Mouse (Mus musculus) hindbrain, embryonic 16.5 days (tissue): Measurements from ENCODE around the gene Flywch2. TPM values are rescaled to one million over a fixed set of nuclear protein-coding genes. Genes with fewer than 3 reads are reported as not detected.
"Not testable (repeated sequence)": the region's sequence is repeated elsewhere in the genome, so short reads cannot be mapped to it uniquely, and the experiment has no call there.

Source experiments
- ATAC-seq: fragments of 200-750 bp; cut with Nextera tagmentation; 2 replicates; pipeline ENCODE4 v1.8.0; 2017; ENCODE audit warnings: moderate TSS enrichment, moderate library complexity
- H3K27ac ChIP-seq: fragments of 300-500 bp; sonication (generic); 2 replicates; pipeline ENCODE4 v1.5.1; 2014; ENCODE audit warnings: low read depth, mild to moderate bottlenecking, control low read depth, low read length, moderate library complexity
- H3K27me3 ChIP-seq: fragments of 300-500 bp; sonication (generic); replicated peaks from 2 replicates; pipeline ENCODE4 v1.6.1; 2014; ENCODE audit warnings: low read length; ENCODE audit not compliant: control insufficient read depth, insufficient read depth
- H3K36me3 ChIP-seq: fragments of 300-500 bp; sonication (generic); 2 replicates; pipeline ENCODE4 v1.6.1; 2014; ENCODE audit warnings: mild to moderate bottlenecking, low read length, moderate library complexity, mixed read lengths; ENCODE audit not compliant: control insufficient read depth, insufficient read depth
- H3K4me1 ChIP-seq: fragments of 300-500 bp; sonication (generic); 2 replicates; pipeline ENCODE4 v1.6.1; 2014; ENCODE audit warnings: low read depth, low read length; ENCODE audit not compliant: control insufficient read depth, insufficient read depth
- H3K4me2 ChIP-seq: fragments of 300-500 bp; sonication (generic); 2 replicates; pipeline ENCODE4 v1.6.1; 2014; ENCODE audit warnings: mild to moderate bottlenecking, low read length, control low read depth, moderate library complexity
- H3K4me3 ChIP-seq: fragments of 300-500 bp; sonication (generic); 2 replicates; pipeline ENCODE4 v1.5.1; 2014; ENCODE audit warnings: mild to moderate bottlenecking, low read length, control low read depth, moderate library complexity
- H3K9ac ChIP-seq: fragments of 300-500 bp; sonication (generic); 2 replicates; pipeline ENCODE4 v1.6.1; 2014; ENCODE audit warnings: low read depth, mild to moderate bottlenecking, control low read depth, low read length, moderate library complexity
- H3K9me3 ChIP-seq: fragments of 300-500 bp; sonication (generic); 2 replicates; pipeline ENCODE4 v1.6.1; 2014; ENCODE audit warnings: mild to moderate bottlenecking, low read length, moderate library complexity; ENCODE audit not compliant: control insufficient read depth
- WGBS: fragments of 180-500 bp; shearing (Covaris S2); extraction: QIAGEN DNeasy Blood & Tissue Kit; methylation state at CpG from one replicate; pipeline ENCODE4 v1.1.7; 2014; 5-methylcytosine and 5-hydroxymethylcytosine counted together
- polyA plus RNA-seq: library from polyadenylated mRNA; unstranded; fragments of >200 nt; fragmentation: Nextera tagmentation; extraction: Ambion mirVana; gene quantifications from 2 replicates; pipeline ENCODE4 v1.2.1, GENCODE M21; 2015

The Flywch2 gene
- polyA plus RNA-seq, 1 experiment from 2014 or later, result 86.2 TPM

GRCm38 (mm10) chr17:23778447-23778846, 7.4 kb downstream of the Flywch2 start:
- no peak for ATAC-seq
- Histone ChIP-seq H3K36me3 (no peaks in the 10 kb centered on the region), H3K4me2 (no peak overlapping the region), H3K9ac (no peak overlapping the region), H3K4me3 (no peak overlapping the region), H3K4me1 (no peaks in the 10 kb centered on the region), H3K27me3 (no peaks in the 10 kb centered on the region), H3K27ac (no peak overlapping the region), H3K9me3 (no peaks in the 10 kb centered on the region)
- 63% methylated on average over 2 of the region's 2 CpGs for WGBS

- H3K27ac ChIP-seq, result no peak overlapping the region
- no peak overlapping the region for H3K9ac ChIP-seq
- H3K4me3 ChIP-seq, result no peak overlapping the region
Observed at GRCm38 (mm10) chr17:23777141-23777540, 8.7 kb downstream of the Flywch2 start.

GRCm38 (mm10) chr17:23776216-23776615, 9.7 kb downstream of the Flywch2 start:
- ATAC-seq, result no peak
- H3K27ac ChIP-seq, result no peak overlapping the region
- 79% methylated on average over 10 of the region's 10 CpGs for WGBS
- H3K9me3 ChIP-seq, result no peaks in the 10 kb centered on the region
- H3K27me3 ChIP-seq, result no peaks in the 10 kb centered on the region
- H3K4me3 ChIP-seq, result no peak overlapping the region
- H3K4me2 ChIP-seq, result no peak overlapping the region
- no peaks in the 10 kb centered on the region for H3K36me3 ChIP-seq
- H3K9ac ChIP-seq, result no peak overlapping the region
- 0 out of 2 replicates have a peak, but pooled peaks cover 3% of the 10 kb centered on the region for H3K4me1 ChIP-seq

More at GRCm38 (mm10) chr17:23777141-23777540, 8.7 kb downstream of the Flywch2 start:
- no peaks in the 10 kb centered on the region for H3K9me3 ChIP-seq
- H3K4me2 ChIP-seq, result no peak overlapping the region
- H3K27me3 ChIP-seq, result no peaks in the 10 kb centered on the region
- H3K4me1 ChIP-seq, result 0 out of 2 replicates have a peak, but pooled peaks cover under 1% of the 10 kb centered on the region
- H3K36me3 ChIP-seq, result no peaks in the 10 kb centered on the region
- WGBS, result 76% methylated on average over 2 of the region's 2 CpGs
- ATAC-seq, result no peak

- WGBS, result 6% methylated on average over 12 of the region's 12 CpGs
- H3K27ac ChIP-seq, result no peak overlapping the region
- H3K9ac ChIP-seq, result no peak overlapping the region
- H3K4me1 ChIP-seq, result peaks cover 13% of the 10 kb centered on the region
- ATAC-seq, result no peak
- H3K36me3 ChIP-seq, result no peaks in the 10 kb centered on the region
- H3K4me2 ChIP-seq, result no peak overlapping the region
- H3K4me3 ChIP-seq, result no peak overlapping the region
- H3K27me3 ChIP-seq, result no peaks in the 10 kb centered on the region
- H3K9me3 ChIP-seq, result no peaks in the 10 kb centered on the region
Observed at GRCm38 (mm10) chr17:23774090-23774489, 11.8 kb downstream of the Flywch2 start.

DNA sequence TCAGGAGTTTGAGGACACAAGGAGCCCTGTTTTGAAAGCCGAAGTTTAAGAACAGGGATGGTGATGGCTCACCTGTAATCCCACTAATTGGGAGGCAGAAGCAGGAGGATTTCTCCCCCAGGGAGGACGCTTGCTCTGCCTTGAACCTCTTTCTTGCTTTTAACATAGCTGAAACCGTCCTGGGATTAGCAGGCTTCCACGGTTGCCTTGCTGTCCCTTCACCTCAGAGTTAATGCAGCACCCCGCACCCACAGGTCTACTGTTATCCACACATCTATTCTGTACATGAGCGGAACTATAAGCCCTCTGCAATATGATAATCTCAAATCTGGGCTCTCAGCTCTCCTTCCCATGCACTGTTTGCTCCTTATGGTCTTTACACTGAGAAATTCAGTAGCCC, 12.2 kb downstream of the Flywch2 start:
- peaks cover 14% of the 10 kb centered on the region for H3K4me1 ChIP-seq
- no peak for ATAC-seq
- H3K36me3 ChIP-seq, result no peaks in the 10 kb centered on the region
- WGBS, result 75% methylated on average over 6 of the region's 6 CpGs
- H3K4me3 ChIP-seq, result no peak overlapping the region
- no peaks in the 10 kb centered on the region for H3K27me3 ChIP-seq
- no peak overlapping the region for H3K4me2 ChIP-seq
- H3K9ac ChIP-seq, result no peak overlapping the region
- no peaks in the 10 kb centered on the region for H3K9me3 ChIP-seq
- no peak overlapping the region for H3K27ac ChIP-seq

DNA sequence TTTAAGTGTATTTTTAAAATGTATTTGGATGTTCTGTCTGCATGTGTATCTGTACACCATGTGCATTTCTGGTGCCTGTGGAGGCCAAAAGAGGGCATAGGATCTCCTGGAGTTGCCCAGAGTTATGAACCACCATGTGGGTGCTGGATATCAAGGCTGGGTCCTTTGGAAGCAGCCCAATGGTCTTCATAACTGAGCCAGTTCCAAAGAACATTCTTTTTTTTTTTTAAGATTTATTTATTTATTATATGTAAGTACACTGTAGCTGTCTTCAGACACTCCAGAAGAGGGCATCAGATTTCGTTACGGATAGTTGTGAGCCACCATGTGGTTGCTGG, 13.7 kb downstream of the Flywch2 start:
- 92% methylated on average over 2 of the region's 2 CpGs for WGBS
- H3K27ac ChIP-seq, ATAC-seq, H3K36me3 ChIP-seq, H3K9me3 ChIP-seq, H3K27me3 ChIP-seq, H3K9ac ChIP-seq: not testable (repeated sequence)
- peak overlapping the region; percentile 61 for H3K4me2 ChIP-seq
- H3K4me3 ChIP-seq, result peak overlapping the region; percentile 61
- peaks cover 14% of the 10 kb centered on the region for H3K4me1 ChIP-seq

- H3K9ac ChIP-seq, result peak within 1 kb of the TSS; percentile 80
- H3K27ac ChIP-seq, result peak within 1 kb of the TSS; percentile 83
- H3K9me3 ChIP-seq, result no peaks in the 10 kb centered on the region
- H3K27me3 ChIP-seq, result no peaks in the 10 kb centered on the region
- peak within 1 kb of the TSS; percentile 61 for H3K4me3 ChIP-seq
- 3% methylated on average over 57 of the region's 58 CpGs for WGBS
- no peaks in the 10 kb centered on the region; the same call in 1 of the 2 replicates for H3K36me3 ChIP-seq
- H3K4me1 ChIP-seq, result peaks cover 14% of the 10 kb centered on the region
- H3K4me2 ChIP-seq, result peak within 1 kb of the TSS; percentile 61
- ATAC-seq, result peak; percentile 97
Observed at GRCm38 (mm10) chr17:23771284-23772218, 14.3 kb downstream of the Flywch2 start, which contains the start of gene Flywch1. Gene Flywch1 (minus strand): TSS chr17:23771602.

GRCm38 (mm10) chr17:23770896-23771283, 15.0 kb downstream of the Flywch2 start:
- peaks cover 14% of the 10 kb centered on the region for H3K4me1 ChIP-seq
- ATAC-seq, result no peak; the same call in 1 of the 2 replicates
- H3K9me3 ChIP-seq, result no peaks in the 10 kb centered on the region
- under 1% methylated on average over 19 of the region's 19 CpGs for WGBS
- no peaks in the 10 kb centered on the region; the same call in 1 of the 2 replicates for H3K36me3 ChIP-seq
- peak overlapping the region; percentile 59 for H3K4me2 ChIP-seq
- H3K4me3 ChIP-seq, result peak overlapping the region; percentile 61
- peak overlapping the region; percentile 83 for H3K27ac ChIP-seq
- H3K9ac ChIP-seq, result peak overlapping the region; percentile 80
- H3K27me3 ChIP-seq, result no peaks in the 10 kb centered on the region

DNA sequence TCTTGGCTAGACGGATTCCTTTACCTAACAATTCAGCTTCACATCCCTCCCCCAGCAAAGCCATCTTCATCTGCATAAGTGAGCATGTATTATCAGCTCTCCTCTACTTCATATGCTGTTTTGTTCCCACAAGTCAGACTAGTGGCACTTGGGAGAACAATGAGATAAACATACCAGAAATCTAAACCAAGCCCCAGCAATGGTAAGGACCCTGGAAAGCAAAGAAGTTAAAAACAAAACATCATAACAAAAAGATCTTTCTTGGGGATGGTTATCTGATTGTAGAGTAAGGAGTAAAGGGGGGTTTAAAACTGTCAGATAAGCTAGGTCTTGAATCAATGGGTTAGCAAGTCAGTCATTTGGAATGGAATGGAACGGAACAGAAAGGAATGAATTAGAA, 15.4 kb downstream of the Flywch2 start:
- Histone ChIP-seq H3K9ac (peak overlapping the region; percentile 80; the same call in 1 of the 2 replicates), H3K9me3 (no peaks in the 10 kb centered on the region), H3K4me2 (peak overlapping the region; percentile 59), H3K4me3 (peak overlapping the region; percentile 61), H3K36me3 (no peaks in the 10 kb centered on the region; the same call in 1 of the 2 replicates), H3K27me3 (no peaks in the 10 kb centered on the region), H3K27ac (peak overlapping the region; percentile 83), H3K4me1 (peaks cover 14% of the 10 kb centered on the region)
- WGBS, result 7% methylated on average over 2 of the region's 2 CpGs
- ATAC-seq, result no peak
